Mouse (Mus musculus) gastrocnemius, postnatal 14 days (tissue): ENCODE data around the gene Wfikkn2. TPM values are rescaled to one million over a fixed set of nuclear protein-coding genes. Genes with fewer than 3 reads are reported as not detected.
"Not testable (repeated sequence)": the region's sequence is repeated elsewhere in the genome, so short reads cannot be mapped to it uniquely, and the experiment has no call there.

Source experiments
- DNase-seq: peaks from one replicate; pipeline ENCODE4 v3.0.0; 2021; ENCODE audit warnings: mixed read lengths
- intact Hi-C: fragments of 180-260 bp; cut with DNase I; formaldehyde crosslinking; loops from one replicate; pipeline ENCODE4 v1.15.1; 2025; ENCODE audit warnings: low total_unique reads
- total RNA-seq, 2 experiments: library from RNA; stranded (reverse); gene quantifications; 2 replicates each; pipeline ENCODE4 v1.2.3; 2021

The Wfikkn2 gene
- total RNA-seq, 2 experiments from 2014 or later: 2.7 to 2.9 TPM

- DNase-seq: no peak
- intact Hi-C loops: no loop called here
Measured at GRCm38 (mm10) chr11:94268761-94269160, 23.0 kb upstream of the Wfikkn2 start.

DNA sequence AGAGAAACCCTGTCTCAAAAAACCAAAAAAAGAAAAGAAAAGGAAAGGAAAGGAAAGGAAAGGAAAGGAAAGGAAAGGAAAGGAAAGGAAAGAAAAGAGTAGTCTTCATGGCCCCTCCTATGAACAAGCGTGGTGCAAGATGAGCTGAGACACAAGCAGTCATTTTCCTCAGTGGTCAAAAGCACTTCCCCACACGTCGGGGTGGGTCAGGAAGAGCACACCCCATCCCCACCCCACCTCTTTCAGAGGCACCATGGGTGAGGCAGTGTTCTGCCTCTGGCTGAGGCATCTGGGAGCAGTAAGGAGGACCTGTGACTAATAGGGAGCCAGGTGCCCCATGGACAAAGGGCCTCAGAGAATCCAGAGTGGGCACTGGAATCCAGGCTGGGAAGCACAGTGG lies 20.4 kb upstream of the Wfikkn2 start:
- DNase-seq, intact Hi-C loops: not testable (repeated sequence)

- DNase-seq: peak; percentile 64
- intact Hi-C loops: no loop called here
Measured at GRCm38 (mm10) chr11:94265134-94265785, 19.5 kb upstream of the Wfikkn2 start.

DNA sequence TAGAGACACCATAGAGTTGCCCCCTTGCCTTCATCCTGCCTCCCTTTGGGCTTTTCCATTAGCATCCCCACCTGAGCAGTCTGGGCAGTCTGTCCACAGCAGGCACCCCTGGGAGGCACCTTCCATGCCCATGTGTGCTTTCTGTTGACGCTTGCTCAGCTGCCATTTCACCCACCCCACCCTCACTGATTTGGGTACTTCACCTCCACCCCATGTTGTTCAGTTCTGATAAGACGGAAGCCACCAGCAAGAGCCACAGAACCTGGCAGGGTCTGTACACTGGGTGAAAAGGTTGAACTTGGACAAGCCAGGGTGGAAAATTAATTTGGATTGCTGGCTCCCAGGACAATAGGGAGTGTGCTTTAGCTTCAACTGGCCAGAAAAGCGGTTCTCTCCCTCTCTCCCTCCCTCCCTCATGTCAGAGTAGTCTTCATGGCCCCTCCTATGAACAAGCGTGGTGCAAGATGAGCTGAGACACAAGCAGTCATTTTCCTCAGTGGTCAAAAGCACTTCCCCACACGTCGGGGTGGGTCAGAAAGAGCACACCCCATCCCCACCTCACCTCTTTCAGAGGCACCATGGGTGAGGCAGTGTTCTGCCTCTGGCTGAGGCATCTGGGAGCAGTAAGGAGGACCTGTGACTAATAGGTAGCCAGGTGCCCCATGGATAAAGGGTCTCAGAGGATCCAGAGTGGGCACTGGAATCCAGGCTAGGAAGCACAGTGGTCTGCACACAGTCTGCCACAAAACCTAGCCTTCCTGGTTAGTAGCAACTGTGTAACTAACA lies 16.0 kb upstream of the Wfikkn2 start:
- intact Hi-C loops: no loop called here
- no peak for DNase-seq

DNA sequence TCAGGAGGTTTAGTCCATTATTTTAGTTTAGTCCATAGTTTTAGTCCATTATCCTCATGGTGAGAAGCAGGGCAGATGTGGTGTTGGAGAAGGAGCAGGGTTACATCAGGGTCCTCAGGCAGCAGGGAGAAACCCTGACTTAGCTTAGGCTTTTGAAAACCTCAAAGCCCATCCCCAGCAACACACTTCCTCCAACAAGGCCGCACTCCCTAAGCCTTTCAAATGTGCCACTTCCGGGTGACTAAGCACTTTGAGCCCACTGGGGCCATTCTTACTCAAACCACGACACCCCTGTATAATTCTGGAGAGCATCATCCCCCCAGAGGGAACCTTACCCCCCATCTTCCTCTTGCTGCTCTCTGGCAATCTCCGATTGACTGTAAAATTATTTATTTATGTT lies 14.0 kb upstream of the Wfikkn2 start:
- intact Hi-C loops: no loop called here
- DNase-seq: no peak

GRCm38 (mm10) chr11:94257987-94258386 lies 12.2 kb upstream of the Wfikkn2 start:
- intact Hi-C loops: no loop called here
- no peak for DNase-seq

DNA sequence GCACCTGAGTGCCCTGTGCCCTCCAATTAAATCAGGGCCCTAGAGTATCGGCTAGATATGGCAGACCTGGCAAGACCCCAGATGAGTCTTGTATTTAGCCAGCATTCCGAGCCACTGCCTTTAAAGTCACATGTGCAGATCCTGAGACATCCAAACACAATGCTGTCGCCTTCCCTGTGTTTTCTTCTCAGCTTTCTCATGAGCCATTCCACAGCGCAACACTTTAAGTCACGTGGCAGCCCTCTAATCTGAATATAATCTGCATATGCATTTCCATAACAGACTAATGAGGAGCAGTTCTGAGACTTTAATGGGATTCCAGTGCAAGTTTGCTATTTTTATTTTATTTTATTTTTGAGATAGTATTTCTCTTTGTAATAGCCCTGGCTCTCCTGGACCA lies 9.9 kb upstream of the Wfikkn2 start:
- DNase-seq: no peak
- intact Hi-C loops: no loop called here

GRCm38 (mm10) chr11:94253691-94254090 lies 7.9 kb upstream of the Wfikkn2 start:
- intact Hi-C loops: no loop called here
- DNase-seq: no peak

- intact Hi-C loops: no loop called here
- no peak for DNase-seq
Measured at GRCm38 (mm10) chr11:94253156-94253555, 7.4 kb upstream of the Wfikkn2 start.

- intact Hi-C loops: loop anchor here (10.0 kb wide), 1 partner anchor 238 kb away; the partner anchor contains the start of gene Spata20
- DNase-seq: no peak
Measured at GRCm38 (mm10) chr11:94246789-94247061, 920 bp upstream of the Wfikkn2 start.

- intact Hi-C loops: loop anchor here (10.0 kb wide), 1 partner anchor 240 kb away; the partner anchor contains the start of gene Spata20
- no peak for DNase-seq
Measured at GRCm38 (mm10) chr11:94244385-94244784, 1.4 kb downstream of the Wfikkn2 start.

DNA sequence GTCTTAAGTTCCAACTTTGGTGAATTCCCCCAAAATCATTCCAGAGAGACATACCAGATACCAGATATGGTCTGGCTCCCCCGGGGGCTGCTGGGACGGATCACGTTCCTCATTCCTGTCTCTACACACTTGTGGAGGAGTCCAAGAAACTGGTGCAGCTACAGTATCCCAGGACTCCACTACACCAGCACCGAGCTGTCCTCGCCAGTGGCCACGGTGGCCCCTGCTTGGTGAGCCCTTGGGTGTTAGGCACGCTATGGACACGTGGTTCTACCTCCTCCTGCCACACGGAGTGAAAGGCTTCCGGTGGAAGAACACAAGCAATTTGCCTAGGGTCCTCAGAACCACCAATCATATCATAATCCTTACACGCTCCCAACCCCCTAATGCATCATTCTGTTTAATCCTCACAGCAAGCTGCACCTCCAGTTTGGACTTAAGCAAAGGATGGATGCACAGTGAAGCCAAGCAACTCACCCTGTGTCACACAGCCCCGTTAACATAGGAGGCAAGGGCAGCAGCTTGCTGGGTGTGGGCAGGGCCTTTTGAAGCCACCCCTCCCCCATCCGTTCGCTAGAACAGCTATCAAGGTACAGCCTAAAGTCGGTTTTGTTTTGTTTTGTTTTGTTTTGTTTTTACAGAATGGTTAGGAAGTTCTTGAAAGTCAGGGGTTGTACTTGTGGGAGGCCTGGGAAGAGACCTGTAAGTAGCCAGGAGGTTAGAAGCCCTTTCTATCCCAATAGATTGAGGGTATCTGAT lies 2.2 kb downstream of the Wfikkn2 start:
- DNase-seq: peak; percentile 28
- intact Hi-C loops: loop anchor here (10.0 kb wide), 1 partner anchor 241 kb away; the partner anchor contains the start of gene Spata20

DNA sequence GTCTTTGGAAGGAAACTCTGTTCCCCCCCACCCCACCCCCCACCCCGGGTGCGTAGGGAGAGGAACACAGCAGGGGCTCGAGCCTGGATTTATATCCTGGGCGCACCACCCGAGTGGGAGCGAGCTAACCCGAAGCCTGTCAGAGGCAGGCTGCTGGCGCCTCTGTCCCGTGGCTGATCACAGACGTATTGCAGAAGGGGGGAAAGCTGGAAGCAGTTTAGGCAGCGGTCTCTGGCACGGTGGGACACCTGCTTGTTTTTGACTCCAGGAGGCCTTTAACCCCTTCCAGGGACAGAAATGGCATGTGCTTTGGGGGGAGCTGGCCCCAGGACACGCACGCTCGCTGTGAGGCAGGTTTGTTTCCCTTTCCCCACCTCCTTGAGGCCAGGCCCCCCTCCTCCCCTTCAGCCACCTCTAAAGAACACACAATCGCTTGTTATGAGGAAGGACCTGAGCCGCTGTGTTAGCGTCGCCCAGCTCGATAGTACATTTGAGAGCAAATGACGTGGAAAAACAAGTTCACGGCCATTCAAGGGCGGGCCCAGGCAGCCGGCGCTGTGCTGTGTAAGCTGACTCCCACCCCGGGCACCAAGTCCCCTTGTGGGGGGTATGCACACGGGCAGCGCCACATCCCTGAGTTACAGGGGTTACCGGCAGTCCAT lies 2.9 kb downstream of the Wfikkn2 start:
- intact Hi-C loops: loop anchor here (10.0 kb wide), 1 partner anchor 242 kb away; the partner anchor contains the start of gene Spata20
- peak; percentile 44 for DNase-seq

- DNase-seq: no peak
- intact Hi-C loops: loop anchor here (5.0 to 10.0 kb wide), 2 partner anchors 163 to 245 kb away; partner anchors contain the start of gene Spata20
Measured at GRCm38 (mm10) chr11:94239706-94240105, 6.1 kb downstream of the Wfikkn2 start.

- intact Hi-C loops: loop anchor here (5.0 kb wide), 1 partner anchor 164 kb away; no protein-coding TSS in a partner anchor
- DNase-seq: no peak
Measured at GRCm38 (mm10) chr11:94238786-94239185, 7.0 kb downstream of the Wfikkn2 start.

- DNase-seq: peak; percentile 68
- intact Hi-C loops: loop anchor here (5.0 kb wide), 1 partner anchor 166 kb away; no protein-coding TSS in a partner anchor
Measured at GRCm38 (mm10) chr11:94236074-94236473, 9.7 kb downstream of the Wfikkn2 start.

GRCm38 (mm10) chr11:94234857-94235256 lies 10.9 kb downstream of the Wfikkn2 start:
- no peak for DNase-seq
- intact Hi-C loops: loop anchor here (2.0 to 5.0 kb wide), 2 partner anchors 40 to 167 kb away; no protein-coding TSS in a partner anchor

- DNase-seq: no peak
- intact Hi-C loops: loop anchor here (2.0 kb wide), 1 partner anchor 40 kb away; no protein-coding TSS in a partner anchor
Measured at GRCm38 (mm10) chr11:94234380-94234779, 11.4 kb downstream of the Wfikkn2 start.

DNA sequence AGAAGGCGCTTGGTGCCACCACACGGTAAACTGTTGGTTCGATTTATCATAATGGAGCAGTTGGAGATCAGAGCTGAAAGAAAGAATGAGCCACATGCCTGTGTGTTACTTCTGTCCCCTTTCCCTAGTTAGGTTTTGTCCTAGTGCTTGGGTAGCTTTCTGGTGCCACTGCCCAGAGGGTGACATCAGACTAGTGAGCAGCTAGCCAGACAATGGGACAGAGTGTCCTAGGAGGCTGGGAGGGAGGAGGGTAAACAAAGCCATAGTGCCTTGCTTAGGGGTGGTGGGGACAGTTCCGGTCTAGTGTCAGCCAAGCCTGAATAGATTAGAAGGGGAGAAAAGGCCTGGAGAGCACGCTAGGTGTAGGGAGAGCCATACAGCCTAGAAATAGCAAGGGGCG lies 12.4 kb downstream of the Wfikkn2 start:
- intact Hi-C loops: no loop called here
- no peak for DNase-seq
